Mouse (Mus musculus) embryo, embryonic 10 days (tissue): ENCODE data around the gene Gm15737.

Experiments
- DNase-seq: peaks from one replicate; pipeline ENCODE4 v3.0.0-alpha.2; 2015; ENCODE audit warnings: low spot score

Gm15737 gene

GRCm38 (mm10) chr6:92875340-92875739, 6.2 kb downstream of the Gm15737 start:
- no peak for DNase-seq

GRCm38 (mm10) chr6:92876121-92876520, 7.0 kb downstream of the Gm15737 start:
- no peak for DNase-seq

GRCm38 (mm10) chr6:92877236-92877635, 8.1 kb downstream of the Gm15737 start:
- DNase-seq = no peak

GRCm38 (mm10) chr6:92878771-92879170, 9.6 kb downstream of the Gm15737 start:
- DNase-seq = no peak

- DNase-seq = no peak
Observed at GRCm38 (mm10) chr6:92879700-92880265, 10.6 kb downstream of the Gm15737 start.

DNA sequence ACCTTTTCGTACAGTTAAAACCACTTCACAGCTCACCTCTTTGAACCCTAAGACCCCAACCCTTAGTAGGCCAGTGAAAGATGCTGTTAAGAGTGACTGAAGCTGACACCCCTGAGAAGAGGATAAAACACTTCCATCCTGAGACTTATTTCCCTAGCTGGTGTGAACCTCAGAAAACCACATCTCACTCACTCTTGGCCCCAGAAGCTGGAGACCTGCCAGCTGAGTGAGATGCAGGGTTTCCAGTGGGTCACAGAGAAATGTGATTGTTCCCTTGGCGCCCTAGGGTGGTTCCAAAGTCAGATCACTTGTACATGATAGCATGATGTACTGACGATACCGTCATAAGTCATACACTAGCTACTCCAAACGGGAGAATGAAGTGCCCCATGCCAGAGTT, 13.3 kb downstream of the Gm15737 start:
- no peak for DNase-seq

GRCm38 (mm10) chr6:92883131-92883900, 14.2 kb downstream of the Gm15737 start:
- DNase-seq = peak; percentile 36

DNA sequence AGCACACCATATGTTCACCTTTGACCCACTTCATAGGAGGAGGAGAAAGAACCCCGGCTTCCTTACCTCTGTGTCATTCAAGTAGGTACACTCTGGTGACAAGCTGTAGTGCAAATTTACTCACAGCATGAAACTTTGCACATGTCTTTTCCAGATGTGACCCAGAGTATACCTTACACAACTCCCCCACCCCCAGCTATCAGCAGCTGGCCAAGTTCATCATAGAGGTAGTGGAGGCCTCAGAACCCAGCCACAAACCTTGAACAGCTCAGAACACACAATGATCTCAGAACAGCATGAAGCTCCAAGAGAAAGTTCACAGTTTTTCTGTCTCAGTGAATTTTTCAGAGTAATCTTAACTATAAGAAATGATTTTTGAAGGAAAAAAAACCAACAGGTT, 22.4 kb downstream of the Gm15737 start:
- no peak for DNase-seq

DNA sequence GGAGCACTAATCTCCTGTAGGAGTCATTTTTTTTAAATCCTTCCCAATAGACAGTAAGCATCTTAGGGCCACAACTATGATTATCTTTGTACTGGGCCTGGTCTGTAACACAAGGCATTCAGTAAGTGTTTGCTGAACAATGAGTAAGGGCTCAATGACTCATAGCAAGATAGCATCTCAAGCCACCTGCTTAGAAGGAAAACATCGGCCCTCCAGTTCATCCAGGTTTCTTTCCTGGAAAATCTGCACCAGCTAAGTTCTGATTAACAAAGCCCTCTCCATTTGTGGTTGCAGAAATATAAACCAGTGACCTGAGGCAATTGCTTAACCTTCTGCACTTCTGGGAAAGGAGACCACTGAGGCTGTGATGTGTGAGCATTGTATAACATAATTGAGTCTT, 34.9 kb downstream of the Gm15737 start:
- no peak for DNase-seq

DNA sequence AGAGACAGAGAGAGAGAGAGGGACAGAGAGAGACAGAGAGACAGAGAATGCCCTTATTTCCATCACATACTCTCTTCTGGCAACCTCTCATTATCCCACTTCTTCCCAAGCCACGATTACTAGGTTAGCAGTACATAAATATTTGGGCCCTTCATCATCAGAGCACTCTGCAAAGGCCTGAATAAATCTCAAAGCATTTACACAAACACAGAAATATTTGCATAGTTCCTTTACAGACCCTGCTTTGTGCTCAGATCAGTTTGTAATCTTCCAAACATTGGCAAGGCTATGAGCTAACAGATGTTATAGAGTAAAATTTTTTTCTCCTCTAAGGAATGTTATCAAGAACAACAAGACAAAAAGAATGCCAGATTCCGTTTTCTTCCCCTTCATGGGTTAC, 35.3 kb downstream of the Gm15737 start:
- DNase-seq = no peak

DNA sequence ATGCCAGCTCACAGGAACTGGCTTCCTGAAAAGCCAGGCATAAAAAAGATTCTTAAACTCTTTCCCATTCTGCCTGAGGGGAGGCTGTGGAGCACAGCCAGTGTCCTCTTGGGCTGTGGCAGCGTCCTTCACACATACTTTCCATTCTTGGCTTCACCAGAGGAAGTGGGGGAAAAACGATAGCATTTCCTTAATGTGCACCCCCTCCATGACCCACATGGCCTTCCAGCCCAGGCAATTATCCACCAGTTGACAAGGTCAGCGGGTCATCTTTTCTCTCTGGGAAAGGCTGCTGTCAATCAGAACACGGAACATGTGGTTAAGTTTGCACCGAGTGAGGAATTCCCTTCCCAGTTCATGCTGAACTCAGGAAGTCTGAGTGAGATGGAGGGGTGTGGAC, 36.8 kb downstream of the Gm15737 start:
- peak; percentile 80 for DNase-seq

DNA sequence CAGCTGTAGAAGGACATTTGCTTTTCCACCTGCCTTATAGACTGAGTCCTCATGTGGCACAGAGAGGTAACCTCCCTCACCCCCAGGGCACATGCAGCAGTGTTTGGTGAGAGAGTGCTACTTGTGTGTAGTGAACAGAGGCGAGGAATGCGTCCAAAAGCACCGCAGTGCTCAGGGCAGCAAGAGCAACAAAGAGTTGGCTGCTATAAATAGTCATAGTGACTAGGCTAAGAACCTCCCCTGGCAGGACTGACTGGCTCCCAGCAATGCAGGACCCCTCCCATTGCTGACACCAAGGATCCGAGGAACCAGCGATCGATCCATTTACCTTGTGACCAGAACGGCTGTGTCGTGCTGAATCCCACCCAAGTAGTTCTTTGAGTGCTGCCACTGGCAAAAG, 40.2 kb downstream of the Gm15737 start:
- peak; percentile 32 for DNase-seq

DNA sequence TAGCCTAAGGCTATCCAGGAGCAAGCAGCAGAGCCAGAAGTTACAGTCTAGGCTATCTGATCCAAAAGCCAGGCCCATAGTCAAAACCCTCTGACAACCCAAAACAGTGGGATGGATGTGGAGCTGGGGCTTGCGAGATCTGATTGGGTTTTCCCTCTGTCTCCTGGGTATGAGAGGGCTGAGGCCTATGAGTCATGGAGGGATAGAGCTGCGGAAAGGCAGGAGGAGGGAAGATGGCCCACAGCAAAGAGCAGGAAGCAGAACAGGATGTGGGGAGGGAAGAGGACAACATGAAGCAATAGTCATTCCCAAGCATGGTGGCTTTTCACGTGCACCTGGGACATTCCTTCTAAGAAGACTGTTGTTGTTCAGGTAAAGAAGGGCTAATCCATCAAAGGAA, 41.5 kb downstream of the Gm15737 start:
- DNase-seq = no peak

GRCm38 (mm10) chr6:92920938-92921689, 52.0 kb downstream of the Gm15737 start:
- DNase-seq = no peak

DNA sequence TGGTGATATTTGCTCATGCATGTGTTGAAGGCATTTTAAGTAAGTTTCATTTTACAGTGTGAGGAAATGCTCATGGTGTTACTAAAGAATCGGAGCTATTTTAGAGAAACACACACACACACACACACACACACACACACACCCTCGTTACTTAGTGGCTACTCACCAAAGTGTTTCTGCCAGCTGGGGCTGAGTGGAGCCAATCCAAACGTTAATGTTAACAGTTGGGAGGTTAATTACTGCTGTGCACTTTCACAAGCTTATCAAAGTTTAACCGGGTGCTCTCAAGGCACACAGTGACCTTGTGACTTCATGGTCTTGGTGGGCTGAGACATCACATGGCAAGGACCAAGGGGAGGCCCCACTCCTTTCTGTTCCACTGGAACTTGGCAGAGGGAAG, 52.7 kb downstream of the Gm15737 start:
- no peak for DNase-seq

- no peak for DNase-seq
Observed at GRCm38 (mm10) chr6:92924536-92924935, 55.4 kb downstream of the Gm15737 start.

DNA sequence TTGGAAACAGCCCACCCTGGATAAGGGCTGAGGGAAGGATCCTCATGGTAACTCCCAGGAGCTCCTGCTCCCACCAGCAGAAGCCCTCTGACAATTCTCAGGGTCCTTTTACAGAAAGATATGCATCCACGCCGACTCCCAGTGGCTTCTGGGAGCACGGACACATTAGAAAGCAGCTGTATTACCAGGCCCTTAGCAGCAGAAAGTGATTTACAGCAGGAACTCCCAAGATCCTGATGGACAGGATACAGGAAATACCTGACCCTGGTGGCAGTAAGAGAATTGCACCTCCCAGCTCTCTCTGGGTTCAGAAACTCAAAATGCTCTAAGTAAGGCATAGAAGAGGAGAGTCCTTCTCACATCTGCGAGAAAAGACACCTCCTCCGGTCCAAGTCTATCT, 59.1 kb downstream of the Gm15737 start:
- DNase-seq = no peak
